Mouse (Mus musculus): ENCODE data around the gene Mon2. TPM values are rescaled to one million over a fixed set of nuclear protein-coding genes. Genes with fewer than 3 reads are reported as not detected.

Gene Mon2
- polyA plus RNA-seq, 1 experiment from 2014 or later, result 28.6 TPM

GRCm38 (mm10) chr10:122985252-122985514 is 91.1 kb downstream of the Mon2 start:
- peak overlapping the region; percentile 89 for H3K4me3 ChIP-seq (ENCODE audit: low read depth, low read length)
- no peaks in the 10 kb centered on the region for H3K27me3 ChIP-seq (ENCODE audit: control insufficient read depth, insufficient read depth, low read length)
- DNase-seq (ENCODE audit: low spot score) (no peak), ATAC-seq (replicated peaks; ENCODE audit: low FRiP score) (no peak; the same call in 1 of the 2 replicates)
- H3K4me1 ChIP-seq (replicated peaks; ENCODE audit: control insufficient read depth, insufficient read depth, low read length), result no peaks in the 10 kb centered on the region
- peak overlapping the region; percentile 83; the same call in 1 of the 2 replicates for H3K4me2 ChIP-seq (ENCODE audit: low read depth, low read length, severe bottlenecking)
- peak overlapping the region; percentile 99 for H3K27ac ChIP-seq (ENCODE audit: low read depth, low read length)
- under 1% methylated on average over 37 of the region's 37 CpGs for WGBS
- H3K9me3 ChIP-seq (ENCODE audit: control insufficient read depth, low read length), result no peaks in the 10 kb centered on the region
- peaks cover 1% of the 10 kb centered on the region; the same call in 1 of the 2 replicates for H3K36me3 ChIP-seq (ENCODE audit: control insufficient read depth, insufficient read depth, low read length)
- H3K9ac ChIP-seq (ENCODE audit: low read length), result peak overlapping the region; percentile 100

GRCm38 (mm10) chr10:122984531-122985251 is 91.6 kb downstream of the Mon2 start:
- Histone ChIP-seq H3K36me3 (ENCODE audit: control insufficient read depth, insufficient read depth, low read length) (peaks cover 4% of the 10 kb centered on the region; the same call in 1 of the 2 replicates), H3K4me3 (ENCODE audit: low read depth, low read length) (peak overlapping the region; percentile 89)
- DNase-seq (ENCODE audit: low spot score), result peak; percentile 30

GRCm38 (mm10) chr10:122983579-122984530 is 92.5 kb downstream of the Mon2 start:
- Histone ChIP-seq H3K4me1 (replicated peaks; ENCODE audit: control insufficient read depth, insufficient read depth, low read length) (no peaks in the 10 kb centered on the region), H3K9me3 (ENCODE audit: control insufficient read depth, low read length) (no peaks in the 10 kb centered on the region), H3K9ac (ENCODE audit: low read length) (peak overlapping the region; percentile 100), H3K4me3 (ENCODE audit: low read depth, low read length) (peak overlapping the region; percentile 89), H3K27ac (ENCODE audit: low read depth, low read length) (peak overlapping the region; percentile 34; the same call in 1 of the 2 replicates), H3K27me3 (ENCODE audit: control insufficient read depth, insufficient read depth, low read length) (no peaks in the 10 kb centered on the region), H3K36me3 (ENCODE audit: control insufficient read depth, insufficient read depth, low read length) (peaks cover 4% of the 10 kb centered on the region; the same call in 1 of the 2 replicates), H3K4me2 (ENCODE audit: low read depth, low read length, severe bottlenecking) (peak overlapping the region; percentile 83)
- peak; percentile 36 for DNase-seq (ENCODE audit: low spot score)
- 52% methylated on average over 10 of the region's 10 CpGs for WGBS
- no peak for ATAC-seq (replicated peaks; ENCODE audit: low FRiP score)

More at GRCm38 (mm10) chr10:122984531-122985251, 91.6 kb downstream of the Mon2 start:
- Histone ChIP-seq H3K4me1 (replicated peaks; ENCODE audit: control insufficient read depth, insufficient read depth, low read length) (no peaks in the 10 kb centered on the region), H3K4me2 (ENCODE audit: low read depth, low read length, severe bottlenecking) (peak overlapping the region; percentile 83), H3K27ac (ENCODE audit: low read depth, low read length) (peak overlapping the region; percentile 99), H3K9ac (ENCODE audit: low read length) (peak overlapping the region; percentile 100), H3K27me3 (ENCODE audit: control insufficient read depth, insufficient read depth, low read length) (no peaks in the 10 kb centered on the region), H3K9me3 (ENCODE audit: control insufficient read depth, low read length) (no peaks in the 10 kb centered on the region)
- WGBS, result 4% methylated on average over 10 of the region's 10 CpGs
- no peak for ATAC-seq (replicated peaks; ENCODE audit: low FRiP score)

- Histone ChIP-seq H3K4me2 (ENCODE audit: low read depth, low read length, severe bottlenecking) (peak overlapping the region; percentile 83), H3K36me3 (ENCODE audit: control insufficient read depth, insufficient read depth, low read length) (peaks cover 4% of the 10 kb centered on the region; the same call in 1 of the 2 replicates), H3K4me1 (replicated peaks; ENCODE audit: control insufficient read depth, insufficient read depth, low read length) (no peaks in the 10 kb centered on the region), H3K27ac (ENCODE audit: low read depth, low read length) (no peak overlapping the region), H3K9ac (ENCODE audit: low read length) (peak overlapping the region; percentile 35; the same call in 1 of the 2 replicates), H3K27me3 (ENCODE audit: control insufficient read depth, insufficient read depth, low read length) (no peaks in the 10 kb centered on the region), H3K9me3 (ENCODE audit: control insufficient read depth, low read length) (no peaks in the 10 kb centered on the region), H3K4me3 (ENCODE audit: low read depth, low read length) (peak overlapping the region; percentile 89; the same call in 1 of the 2 replicates)
- WGBS, result 90% methylated on average over 11 of the region's 11 CpGs
- no peak for ATAC-seq (replicated peaks; ENCODE audit: low FRiP score)
- DNase-seq (ENCODE audit: low spot score), result peak; percentile 49
Measured at GRCm38 (mm10) chr10:122982909-122983578, 93.3 kb downstream of the Mon2 start.

DNA sequence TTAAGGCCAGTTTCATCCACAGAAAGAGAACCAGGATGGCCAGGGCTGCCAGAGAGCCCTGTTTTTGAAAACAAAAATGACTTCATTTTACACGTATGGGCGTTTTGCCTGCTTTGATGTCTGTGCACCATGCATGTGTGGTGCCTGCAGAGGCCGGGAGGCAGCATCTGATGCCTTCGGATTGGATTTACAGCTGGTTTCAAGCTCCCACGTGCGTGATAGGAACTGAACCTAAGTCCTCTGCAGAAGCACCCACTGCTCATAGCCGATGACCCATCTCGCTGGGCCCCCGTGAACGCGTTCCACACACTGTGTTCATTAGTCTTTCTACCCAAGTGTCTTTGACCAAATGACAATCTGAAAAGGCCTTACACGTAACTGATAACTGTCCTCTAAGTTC is 96.2 kb downstream of the Mon2 start:
- Histone ChIP-seq H3K9me3 (ENCODE audit: control insufficient read depth, low read length) (no peaks in the 10 kb centered on the region), H3K27me3 (ENCODE audit: control insufficient read depth, insufficient read depth, low read length) (no peaks in the 10 kb centered on the region), H3K4me2 (ENCODE audit: low read depth, low read length, severe bottlenecking) (no peak overlapping the region), H3K4me1 (replicated peaks; ENCODE audit: control insufficient read depth, insufficient read depth, low read length) (no peaks in the 10 kb centered on the region), H3K36me3 (ENCODE audit: control insufficient read depth, insufficient read depth, low read length) (peaks cover 4% of the 10 kb centered on the region; the same call in 1 of the 2 replicates), H3K4me3 (ENCODE audit: low read depth, low read length) (no peak overlapping the region), H3K27ac (ENCODE audit: low read depth, low read length) (no peak overlapping the region), H3K9ac (ENCODE audit: low read length) (no peak overlapping the region)
- DNase-seq (ENCODE audit: low spot score), result no peak
- 96% methylated on average over 12 of the region's 12 CpGs for WGBS
- ATAC-seq (replicated peaks; ENCODE audit: low FRiP score), result no peak

DNA sequence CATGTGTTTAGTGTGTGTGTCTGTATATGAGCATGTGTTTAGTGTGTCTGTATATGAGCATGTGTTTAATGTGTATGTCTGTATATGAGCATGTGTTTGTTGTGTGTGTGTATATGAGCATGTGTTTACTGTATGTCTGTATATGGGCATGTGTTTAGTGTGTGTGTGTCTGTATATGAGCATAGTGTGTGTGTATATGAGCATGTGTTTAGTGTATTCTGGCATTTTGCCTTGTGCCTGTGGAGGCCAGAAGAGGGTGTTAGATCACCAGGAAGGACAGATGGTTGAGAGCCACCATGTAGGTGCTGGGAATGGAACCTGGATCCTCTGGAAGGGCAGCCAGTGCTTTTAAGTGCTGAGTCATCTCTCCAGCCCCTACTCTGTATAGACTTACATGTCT is 96.9 kb downstream of the Mon2 start:
- no peaks in the 10 kb centered on the region for H3K9me3 ChIP-seq (ENCODE audit: control insufficient read depth, low read length)
- H3K36me3 ChIP-seq (ENCODE audit: control insufficient read depth, insufficient read depth, low read length), result peaks cover 4% of the 10 kb centered on the region; the same call in 1 of the 2 replicates
- no peak overlapping the region for H3K4me2 ChIP-seq (ENCODE audit: low read depth, low read length, severe bottlenecking)
- no peaks in the 10 kb centered on the region for H3K27me3 ChIP-seq (ENCODE audit: control insufficient read depth, insufficient read depth, low read length)
- ATAC-seq (replicated peaks; ENCODE audit: low FRiP score), result no peak
- H3K27ac ChIP-seq (ENCODE audit: low read depth, low read length), result no peak overlapping the region
- no peaks in the 10 kb centered on the region for H3K4me1 ChIP-seq (replicated peaks; ENCODE audit: control insufficient read depth, insufficient read depth, low read length)
- H3K4me3 ChIP-seq (ENCODE audit: low read depth, low read length), result no peak overlapping the region
- DNase-seq (ENCODE audit: low spot score), result no peak
- no peak overlapping the region for H3K9ac ChIP-seq (ENCODE audit: low read length)

GRCm38 (mm10) chr10:122976038-122976437 is 100.3 kb downstream of the Mon2 start:
- ATAC-seq (replicated peaks; ENCODE audit: low FRiP score), result no peak

DNA sequence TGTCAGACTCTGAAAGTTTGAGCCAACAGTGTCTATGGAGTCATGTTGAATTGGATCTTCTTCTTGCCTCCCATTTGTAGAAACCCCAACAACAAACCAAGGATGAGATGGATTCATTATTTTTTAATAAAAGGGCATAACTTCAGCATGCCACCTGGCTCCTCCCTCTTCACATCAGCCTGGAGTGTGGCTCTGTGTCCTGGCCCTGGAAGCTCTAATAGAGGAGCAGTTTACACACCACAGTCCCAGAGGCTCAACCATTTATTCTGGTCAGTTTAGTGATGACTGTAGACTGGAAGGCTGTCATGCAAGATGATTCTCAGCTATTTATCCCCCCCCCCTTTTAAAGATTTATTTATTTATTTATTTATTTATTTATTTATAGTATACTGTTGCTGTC is 103.1 kb downstream of the Mon2 start:
- no peak for DNase-seq (ENCODE audit: low spot score)
- Histone ChIP-seq H3K9me3 (ENCODE audit: control insufficient read depth, low read length) (no peaks in the 10 kb centered on the region), H3K4me2 (ENCODE audit: low read depth, low read length, severe bottlenecking) (no peak overlapping the region)

More at GRCm38 (mm10) chr10:122976038-122976437, 100.3 kb downstream of the Mon2 start:
- Histone ChIP-seq H3K4me2 (ENCODE audit: low read depth, low read length, severe bottlenecking) (no peak overlapping the region), H3K27ac (ENCODE audit: low read depth, low read length) (no peak overlapping the region), H3K36me3 (ENCODE audit: control insufficient read depth, insufficient read depth, low read length) (peaks cover 4% of the 10 kb centered on the region; the same call in 1 of the 2 replicates), H3K9ac (ENCODE audit: low read length) (no peak overlapping the region), H3K9me3 (ENCODE audit: control insufficient read depth, low read length) (no peaks in the 10 kb centered on the region), H3K27me3 (ENCODE audit: control insufficient read depth, insufficient read depth, low read length) (no peaks in the 10 kb centered on the region), H3K4me3 (ENCODE audit: low read depth, low read length) (no peak overlapping the region), H3K4me1 (replicated peaks; ENCODE audit: control insufficient read depth, insufficient read depth, low read length) (no peaks in the 10 kb centered on the region)
- peak; percentile 22 for DNase-seq (ENCODE audit: low spot score)
- WGBS, result 87% methylated on average over 9 of the region's 9 CpGs

More for the DNA sequence above, 103.1 kb downstream of the Mon2 start:
- no peak for ATAC-seq (replicated peaks; ENCODE audit: low FRiP score)
- no peak overlapping the region for H3K4me3 ChIP-seq (ENCODE audit: low read depth, low read length)
- no peaks in the 10 kb centered on the region for H3K36me3 ChIP-seq (ENCODE audit: control insufficient read depth, insufficient read depth, low read length)
- H3K4me1 ChIP-seq (replicated peaks; ENCODE audit: control insufficient read depth, insufficient read depth, low read length), result no peaks in the 10 kb centered on the region
- H3K9ac ChIP-seq (ENCODE audit: low read length), result no peak overlapping the region
- no peaks in the 10 kb centered on the region for H3K27me3 ChIP-seq (ENCODE audit: control insufficient read depth, insufficient read depth, low read length)
- no peak overlapping the region for H3K27ac ChIP-seq (ENCODE audit: low read depth, low read length)

Measured in forebrain, embryonic 11.5 days (tissue).